Mouse (Mus musculus) layer of hippocampus, adult 11-12 months (tissue): ENCODE measurements around the gene AK157302.
"Not testable (repeated sequence)": the region's sequence is repeated elsewhere in the genome, so short reads cannot be mapped to it uniquely, and the experiment has no call there.

Experiments used
- DNase-seq: peaks from one replicate; pipeline ENCODE4 v3.0.0; 2022; ENCODE audit warnings: low spot score

AK157302 gene

GRCm38 (mm10) chr13:21495080-21495479 is at the start of gene AK157302:
TSS of gene AK157302 (plus strand) at chr13:21495223.
- DNase-seq: no peak

- no peak for DNase-seq
These were observed 48.2 kb upstream of the AK157302 start for GRCm38 (mm10) chr13:21446796-21447195.

GRCm38 (mm10) chr13:21447856-21448614 is 47.0 kb upstream of the AK157302 start:
- no peak for DNase-seq

GRCm38 (mm10) chr13:21453042-21453441 is 42.0 kb upstream of the AK157302 start:
- DNase-seq: no peak

- DNase-seq: peak; percentile 82
These were observed 41.6 kb upstream of the AK157302 start, which contains the start of gene Zscan26 for GRCm38 (mm10) chr13:21453449-21453848. TSS of gene Zscan26 (minus strand) at chr13:21453730.

- no peak for DNase-seq
These were observed 40.9 kb upstream of the AK157302 start for GRCm38 (mm10) chr13:21454133-21454532.

GRCm38 (mm10) chr13:21456347-21456746 is 38.7 kb upstream of the AK157302 start:
- no peak for DNase-seq

GRCm38 (mm10) chr13:21462516-21462915 is 32.5 kb upstream of the AK157302 start:
- not testable (repeated sequence) for DNase-seq

- no peak for DNase-seq
These were observed 27.7 kb upstream of the AK157302 start for GRCm38 (mm10) chr13:21467336-21467735.

- peak; percentile 79 for DNase-seq
These were observed 26.7 kb upstream of the AK157302 start, which contains the start of gene Nkapl for GRCm38 (mm10) chr13:21468061-21469019. TSS of gene Nkapl (minus strand) at chr13:21468509.

- DNase-seq: no peak
These were observed 25.9 kb upstream of the AK157302 start for GRCm38 (mm10) chr13:21469097-21469496.

GRCm38 (mm10) chr13:21472427-21472826 is 22.6 kb upstream of the AK157302 start:
- DNase-seq: no peak

- DNase-seq: peak; percentile 81
These were observed 16.0 kb upstream of the AK157302 start, which contains the start of the genes Zkscan4 and Gm10065 for GRCm38 (mm10) chr13:21478759-21479670. TSS of gene Zkscan4 (plus strand) at chr13:21478907. TSS of gene Gm10065 (minus strand) at chr13:21479441.

- no peak for DNase-seq
These were observed 8.1 kb upstream of the AK157302 start for GRCm38 (mm10) chr13:21486881-21487280.

- no peak for DNase-seq
These were observed 2.2 kb upstream of the AK157302 start for GRCm38 (mm10) chr13:21492847-21493246.

- not testable (repeated sequence) for DNase-seq
These were observed 6.2 kb downstream of the AK157302 start, which contains the start of gene Gm11273 for GRCm38 (mm10) chr13:21501182-21501581. TSS of gene Gm11273 (minus strand) at chr13:21501418.

GRCm38 (mm10) chr13:21502296-21502695 is 7.3 kb downstream of the AK157302 start:
- DNase-seq: no peak

GRCm38 (mm10) chr13:21506221-21506649 is 11.2 kb downstream of the AK157302 start:
- peak; percentile 73 for DNase-seq

- DNase-seq: no peak
These were observed 35.1 kb downstream of the AK157302 start for GRCm38 (mm10) chr13:21530136-21530535.

- peak; percentile 84 for DNase-seq
These were observed 35.8 kb downstream of the AK157302 start, which contains the start of gene Zkscan8 for GRCm38 (mm10) chr13:21530781-21531201. TSS of gene Zkscan8 (minus strand) at chr13:21531120.

- no peak for DNase-seq
These were observed 47.7 kb downstream of the AK157302 start, which contains the start of gene Olfr1366 for GRCm38 (mm10) chr13:21542708-21543107. TSS of gene Olfr1366 (minus strand) at chr13:21542808.
